Mouse (Mus musculus) cerebellum, adult 8-10 months (tissue): ENCODE data around the gene Tbc1d10c.

ENCODE experiments used
- DNase-seq: peaks from one replicate; pipeline ENCODE4 v3.0.0; 2022

The Tbc1d10c gene

GRCm38 (mm10) chr19:4189051-4189620, 1.9 kb downstream of the Tbc1d10c start:
- no peak for DNase-seq

DNA sequence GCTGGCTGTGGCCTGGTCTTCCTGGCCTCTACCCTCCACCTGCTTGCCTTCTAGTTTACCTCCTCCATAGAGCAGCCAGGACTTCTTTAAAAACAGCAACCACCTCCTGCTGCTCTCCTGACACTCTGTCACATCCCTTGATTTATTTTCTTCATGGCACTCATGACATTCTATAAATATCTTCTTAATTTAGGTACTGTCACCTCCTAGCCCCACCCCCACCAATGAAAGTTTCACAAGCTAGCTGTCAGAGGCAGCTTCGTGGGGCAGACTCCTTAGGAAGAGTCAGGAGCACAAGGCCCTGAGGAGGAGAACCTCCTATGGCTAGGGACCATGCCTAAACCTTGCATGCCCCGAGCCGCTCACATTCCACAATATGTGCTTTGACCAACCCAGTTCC, 3.8 kb downstream of the Tbc1d10c start:
- DNase-seq, result no peak

DNA sequence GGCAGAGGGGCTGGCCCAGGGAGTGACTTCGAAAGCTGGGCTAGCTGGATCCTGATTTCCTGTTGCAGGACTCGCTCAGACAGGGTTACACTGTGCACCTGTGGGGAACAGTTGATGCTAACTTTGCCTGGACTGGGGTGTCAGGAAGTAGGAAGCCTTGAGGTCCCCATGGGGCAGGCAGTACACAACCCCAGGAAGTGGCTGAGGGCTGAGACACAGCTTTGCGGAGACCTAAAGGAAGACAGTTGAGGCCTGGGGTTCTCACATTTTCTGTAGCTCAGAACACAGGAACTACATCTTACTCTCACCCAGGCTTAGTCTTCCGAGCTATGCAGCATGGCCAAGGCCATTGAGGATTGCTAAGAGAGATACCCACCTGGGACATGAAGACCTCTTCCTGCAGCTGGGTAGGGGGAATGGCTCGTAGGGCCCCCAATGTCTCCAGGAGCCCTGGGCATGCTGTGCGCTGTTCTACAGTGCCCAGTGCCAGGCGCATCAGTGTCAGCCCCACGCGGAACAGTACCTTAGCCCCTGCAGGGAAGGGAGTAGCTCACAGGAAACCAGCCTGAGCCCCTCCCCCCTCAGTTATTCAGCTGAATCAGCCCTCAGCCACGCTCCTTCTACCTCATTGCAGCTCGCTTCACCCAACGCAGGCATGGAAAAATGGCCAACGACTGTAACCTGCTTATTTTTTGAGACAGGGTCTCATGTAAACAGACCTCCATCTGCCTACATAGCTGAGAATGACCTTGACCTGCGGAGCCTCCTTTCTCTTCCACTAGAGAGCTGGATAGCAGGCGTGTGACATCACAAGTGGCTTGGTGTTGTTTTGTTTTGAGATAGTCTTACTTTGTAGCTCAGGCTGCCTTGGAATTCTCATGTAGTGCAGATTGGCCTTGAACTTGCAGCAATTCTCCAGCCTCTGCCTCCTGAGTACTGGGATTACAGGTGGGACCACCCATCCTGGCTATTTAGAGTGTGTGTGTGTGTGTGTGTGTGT, 5.8 kb downstream of the Tbc1d10c start:
- DNase-seq, result no peak

- no peak for DNase-seq
These were observed 7.4 kb downstream of the Tbc1d10c start for GRCm38 (mm10) chr19:4183689-4184088.

DNA sequence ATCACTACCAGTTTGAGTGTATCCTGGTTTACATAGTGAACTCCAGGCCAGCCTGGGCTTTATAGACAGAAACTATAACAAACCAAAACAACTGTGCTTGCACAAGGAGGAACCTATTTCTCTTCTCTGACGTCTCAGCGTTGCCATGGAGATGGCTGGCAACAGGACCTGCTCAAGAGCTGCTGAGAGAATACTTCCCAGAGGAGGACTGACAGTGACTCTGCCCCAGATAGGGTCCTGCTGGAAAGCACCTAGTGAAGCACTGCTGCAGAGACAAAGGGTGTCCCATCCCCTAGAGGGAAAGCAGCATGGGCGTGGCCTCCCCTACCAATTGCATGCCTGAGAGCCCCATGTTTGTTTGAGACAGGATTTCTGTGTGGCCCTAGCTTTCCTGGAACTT, 9.2 kb downstream of the Tbc1d10c start:
- DNase-seq, result no peak

- DNase-seq, result no peak
These were observed 10.7 kb downstream of the Tbc1d10c start for GRCm38 (mm10) chr19:4180411-4180810.

GRCm38 (mm10) chr19:4175368-4175947, 15.6 kb downstream of the Tbc1d10c start, which contains the start of gene Carns1:
Gene Carns1 (minus strand): TSS chr19:4175479.
- DNase-seq, result no peak

- no peak for DNase-seq
These were observed 18.2 kb downstream of the Tbc1d10c start for GRCm38 (mm10) chr19:4172925-4173324.

DNA sequence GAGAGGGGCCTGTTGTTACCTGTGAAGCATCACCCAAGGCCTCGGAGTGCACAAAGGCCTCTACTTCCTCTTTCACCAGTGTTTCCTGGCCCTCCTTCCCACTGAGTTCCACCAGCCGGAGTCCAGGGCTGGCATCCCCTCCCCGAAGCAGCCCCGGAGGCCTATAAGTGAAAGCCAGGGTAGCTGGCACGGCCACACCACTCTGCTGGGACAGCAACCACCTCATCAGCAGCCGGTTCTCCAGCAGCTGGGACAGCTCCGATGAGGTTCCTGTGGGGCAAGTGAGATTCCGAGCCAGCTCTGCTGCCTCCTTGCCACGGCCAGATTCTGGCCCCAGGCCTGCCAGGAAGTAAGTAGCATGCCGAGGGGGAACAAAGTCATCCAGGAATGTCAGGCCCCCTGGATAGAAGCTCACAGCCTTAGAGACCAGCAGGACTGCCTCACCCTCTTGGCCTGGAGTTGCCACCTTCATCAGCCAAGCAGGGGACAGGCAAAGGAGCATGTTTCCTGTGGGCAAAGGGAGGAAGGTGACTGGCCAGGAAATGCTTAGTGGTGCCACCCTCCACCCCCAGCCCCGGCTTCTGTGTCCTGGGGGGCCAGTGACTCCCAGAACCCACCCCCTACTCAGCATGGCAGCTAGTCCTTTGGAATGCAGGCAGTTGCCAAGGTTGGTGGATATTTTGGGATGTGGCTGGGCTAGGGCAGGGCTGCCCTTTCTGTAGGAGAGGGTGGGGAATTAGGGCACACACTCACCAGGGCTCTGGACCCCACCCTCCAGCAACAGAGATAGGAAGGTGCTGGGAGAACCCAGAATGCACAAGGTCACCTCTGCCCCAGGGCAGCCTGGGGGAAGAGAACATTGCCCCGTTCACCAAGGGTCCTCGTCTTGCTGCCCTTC, 19.4 kb downstream of the Tbc1d10c start:
- DNase-seq, result no peak

DNA sequence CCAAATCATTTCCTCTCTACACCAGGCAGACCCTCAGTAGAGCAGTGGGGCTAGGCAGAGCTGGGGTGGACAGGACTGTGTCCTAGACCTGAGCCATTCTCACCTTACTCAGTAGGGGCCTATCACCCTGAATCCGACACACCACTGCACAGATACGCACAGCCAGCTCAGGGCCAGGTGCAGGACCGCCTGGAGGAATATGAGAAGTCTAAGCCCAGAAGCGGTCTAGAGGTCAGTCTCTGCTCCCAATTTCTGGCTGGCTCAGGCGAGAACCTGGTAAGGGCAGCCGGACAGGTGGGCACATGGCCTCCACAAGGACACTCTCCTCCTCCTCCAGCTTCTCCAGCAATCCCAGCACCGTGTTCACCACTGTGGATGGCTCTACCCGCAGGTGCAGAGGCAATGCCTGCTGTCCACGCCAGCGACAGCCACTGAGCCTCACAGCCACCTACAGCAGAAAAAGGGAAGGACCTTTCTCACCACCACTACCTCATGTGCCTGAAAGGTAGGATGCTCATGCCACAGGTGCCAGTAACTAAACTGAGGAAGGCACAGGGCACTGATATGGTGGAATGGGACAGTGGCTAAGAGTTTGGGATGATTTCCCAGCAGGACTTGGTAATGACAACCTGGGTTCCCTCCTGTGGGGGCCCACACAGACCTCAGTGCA, 20.2 kb downstream of the Tbc1d10c start:
- DNase-seq, result peak; percentile 24

- DNase-seq, result no peak
These were observed 21.3 kb downstream of the Tbc1d10c start for GRCm38 (mm10) chr19:4169810-4170209.

GRCm38 (mm10) chr19:4169378-4169784, 21.7 kb downstream of the Tbc1d10c start:
- DNase-seq, result peak; percentile 100

DNA sequence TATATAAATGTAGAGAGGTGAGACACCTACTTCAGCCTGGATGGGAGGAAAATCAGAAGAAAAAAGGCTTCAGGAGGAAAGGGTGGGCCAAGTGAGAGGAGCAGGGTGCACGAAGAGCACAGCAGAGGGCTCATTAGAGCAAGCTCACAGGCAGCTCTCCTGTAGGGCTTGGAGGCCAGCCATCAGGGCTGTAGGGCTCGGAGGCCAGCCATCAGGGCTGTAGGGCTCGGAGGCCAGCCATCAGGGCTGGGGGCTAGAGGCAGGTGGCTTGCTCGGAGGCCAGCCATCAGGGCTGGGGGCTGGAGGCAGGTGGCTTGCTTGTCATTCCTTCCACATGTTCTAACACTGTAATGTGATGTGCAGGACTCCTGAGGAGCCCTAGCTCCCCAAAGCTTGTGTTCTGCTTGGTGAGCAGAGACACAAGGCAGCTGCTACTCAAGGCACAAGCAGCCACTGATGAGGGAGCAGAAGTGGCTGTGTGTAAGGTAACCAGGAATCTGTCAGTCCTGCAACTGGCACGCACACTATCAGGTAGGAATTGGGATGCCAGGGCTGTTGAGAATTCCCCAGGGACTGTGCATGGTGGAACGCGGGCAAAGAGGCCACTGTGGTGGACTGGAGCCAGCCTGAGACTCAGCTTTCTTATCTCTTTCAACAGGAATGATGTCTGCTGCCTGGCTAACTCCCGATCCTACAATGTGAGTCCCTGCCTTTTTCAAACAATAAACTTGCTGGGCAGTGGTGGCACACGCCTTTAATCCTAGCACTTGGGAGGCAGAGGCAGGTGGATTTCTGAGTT, 24.2 kb downstream of the Tbc1d10c start:
- no peak for DNase-seq

GRCm38 (mm10) chr19:4164721-4165120, 26.4 kb downstream of the Tbc1d10c start:
- no peak for DNase-seq

DNA sequence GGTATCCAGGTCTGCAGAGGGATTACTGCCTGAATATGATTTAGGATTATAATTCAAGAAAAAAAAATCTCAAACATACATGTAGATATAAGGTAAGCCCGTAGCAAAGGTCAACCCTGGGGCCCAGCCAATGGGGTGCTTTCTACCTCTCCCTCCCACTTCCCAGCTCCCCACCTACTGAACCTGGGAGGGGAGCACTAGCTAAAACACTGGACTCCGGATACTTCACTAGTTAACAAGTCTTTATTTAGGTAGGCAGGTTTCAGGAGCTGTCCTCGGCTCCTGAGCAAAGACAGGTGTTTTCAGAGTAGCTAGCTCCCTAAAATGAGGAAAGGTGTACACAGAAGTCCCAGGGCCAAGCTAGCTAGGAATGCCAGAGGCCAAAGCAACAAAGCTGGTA, 27.0 kb downstream of the Tbc1d10c start:
- DNase-seq, result no peak

GRCm38 (mm10) chr19:4163543-4163887, 27.6 kb downstream of the Tbc1d10c start:
- no peak for DNase-seq

- DNase-seq, result peak; percentile 94
These were observed 28.2 kb downstream of the Tbc1d10c start, which contains the start of gene Rps6kb2 for GRCm38 (mm10) chr19:4162646-4163542. Gene Rps6kb2 (minus strand): TSS chr19:4163354.

DNA sequence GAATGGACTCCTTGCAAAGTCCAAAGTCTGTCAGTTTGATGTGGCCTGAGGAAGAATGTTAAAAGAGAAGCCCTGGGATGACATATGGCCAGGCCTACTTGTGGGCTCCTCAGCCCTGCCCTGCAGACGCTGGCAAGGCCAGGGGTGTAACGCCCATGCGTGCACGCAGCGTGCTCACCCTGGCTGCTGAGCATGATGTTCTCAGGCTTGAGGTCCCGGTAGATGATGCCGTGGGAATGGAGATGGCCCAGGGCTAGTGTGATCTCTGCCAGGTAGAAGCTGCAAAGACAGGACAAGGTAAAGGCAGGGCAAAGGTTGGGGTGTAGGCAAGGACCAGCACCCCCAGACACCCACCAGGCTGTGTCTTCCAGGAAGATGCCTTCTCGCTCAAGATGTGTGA, 32.0 kb downstream of the Tbc1d10c start:
- no peak for DNase-seq

GRCm38 (mm10) chr19:4156771-4157170, 34.3 kb downstream of the Tbc1d10c start:
- no peak for DNase-seq

DNA sequence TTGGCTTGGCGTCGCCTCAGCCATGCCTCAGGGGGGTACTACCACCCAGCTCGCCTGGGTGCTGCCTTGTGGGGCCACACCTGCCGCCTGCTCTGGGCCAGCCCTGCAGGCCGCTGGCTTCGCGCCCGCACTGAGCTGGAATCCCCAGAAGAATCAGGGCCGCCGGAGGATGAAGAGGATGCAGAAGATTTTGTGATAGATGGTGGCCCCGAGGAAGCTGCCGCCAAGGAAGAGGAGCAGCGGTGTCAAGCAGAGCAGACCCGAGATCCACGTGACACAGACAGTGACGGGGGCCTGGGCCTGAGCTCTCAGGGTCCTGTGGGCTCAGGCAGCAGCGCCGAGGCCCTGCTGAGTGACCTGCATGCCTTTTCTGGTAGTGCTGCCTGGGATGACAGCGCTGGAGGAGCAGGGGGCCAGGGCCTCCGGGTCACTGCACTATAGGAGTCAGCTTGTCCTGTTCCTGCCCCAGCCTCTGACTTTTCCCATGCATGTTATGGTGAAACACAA, 35.0 kb downstream of the Tbc1d10c start:
- DNase-seq, result no peak
